Mouse (Mus musculus): ENCODE results near the gene Il17rc.

Il17rc gene

DNA sequence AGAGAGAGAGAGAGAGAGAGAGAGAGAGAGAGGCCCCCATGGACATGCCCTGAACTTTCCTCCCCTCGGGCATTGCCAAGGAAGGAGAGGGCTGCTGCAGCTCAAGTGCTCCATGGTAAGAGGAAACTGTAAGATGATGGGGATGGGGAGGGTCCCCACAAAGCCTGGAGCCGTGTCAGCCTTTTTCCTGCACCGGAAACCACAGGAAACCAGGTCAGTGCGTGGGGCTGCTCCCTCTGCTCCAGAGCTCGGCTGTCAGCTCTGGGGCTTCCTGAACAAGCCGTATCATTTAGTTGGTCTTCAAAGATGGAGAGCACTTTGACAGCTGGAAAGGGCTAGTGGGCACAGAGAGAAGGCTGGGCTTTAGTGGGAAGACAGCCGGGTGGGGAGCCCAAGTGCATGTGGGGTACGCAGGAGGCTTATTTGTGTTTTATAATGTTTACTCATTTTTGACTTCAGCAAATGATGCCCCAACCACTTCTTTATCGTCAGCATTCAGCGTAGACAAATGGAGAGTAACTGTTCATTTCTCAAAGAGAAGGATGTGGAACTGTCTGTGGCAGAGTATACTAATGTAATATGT lies 13.2 kb upstream of the Il17rc start, which contains the start of gene Il17re:
Gene Il17re, plus strand, starts transcription at position 533 of the 583 bp plus-strand sequence.
- no peak for DNase-seq

DNA sequence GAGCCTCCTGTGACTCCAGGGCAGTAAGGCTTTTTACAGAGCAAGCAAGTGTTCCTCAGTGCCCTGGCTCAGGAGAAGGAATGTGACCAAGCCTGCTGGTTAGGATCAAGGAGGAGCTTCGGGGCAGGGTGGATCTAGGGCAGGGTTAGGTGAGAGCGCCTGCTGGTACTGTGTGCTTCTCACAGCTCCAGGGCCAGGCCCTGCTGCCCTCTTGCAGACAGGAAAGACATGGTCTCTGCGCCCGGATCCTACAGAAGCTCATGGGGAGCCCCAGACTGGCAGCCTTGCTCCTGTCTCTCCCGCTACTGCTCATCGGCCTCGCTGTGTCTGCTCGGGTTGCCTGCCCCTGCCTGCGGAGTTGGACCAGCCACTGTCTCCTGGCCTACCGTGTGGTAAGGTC lies 12.6 kb upstream of the Il17rc start:
- DNase-seq = no peak

DNA sequence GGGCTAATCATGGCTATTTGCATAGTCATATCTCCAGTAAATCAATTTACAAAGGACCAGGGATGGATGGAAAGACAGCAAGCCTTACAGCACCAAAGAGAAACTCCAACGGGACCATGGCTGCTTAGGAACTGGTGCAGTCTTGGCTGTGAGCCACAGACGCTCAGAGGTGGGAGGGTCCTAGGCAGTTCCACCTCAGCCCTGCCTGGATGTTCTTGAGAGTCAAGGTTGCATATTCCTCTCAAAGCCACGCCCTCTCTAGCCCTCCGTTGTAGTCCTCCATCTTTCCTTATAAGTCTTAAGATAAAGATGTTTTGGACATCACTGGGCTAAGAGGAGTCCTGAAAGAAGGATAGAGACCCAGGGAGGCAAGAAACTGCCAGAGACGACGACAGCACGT lies 7.2 kb upstream of the Il17rc start:
- no peak for DNase-seq

DNA sequence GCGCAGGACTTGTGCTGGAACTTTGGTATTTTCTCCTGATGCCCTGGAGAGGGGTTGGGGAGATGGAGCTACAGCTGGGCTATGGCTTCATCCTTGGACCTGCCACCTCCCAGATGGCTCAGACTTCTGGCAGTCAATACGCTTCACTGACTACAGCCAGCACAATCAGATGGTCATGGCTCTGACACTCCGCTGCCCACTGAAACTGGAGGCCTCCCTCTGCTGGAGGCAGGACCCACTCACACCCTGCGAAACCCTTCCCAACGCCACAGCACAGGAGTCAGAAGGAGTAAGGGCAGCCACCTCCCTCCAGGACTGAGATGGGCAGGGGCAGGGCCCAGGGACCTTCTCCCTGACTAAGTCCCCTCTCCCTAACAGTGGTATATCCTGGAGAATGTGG lies 5.6 kb upstream of the Il17rc start:
- no peak for DNase-seq

DNA sequence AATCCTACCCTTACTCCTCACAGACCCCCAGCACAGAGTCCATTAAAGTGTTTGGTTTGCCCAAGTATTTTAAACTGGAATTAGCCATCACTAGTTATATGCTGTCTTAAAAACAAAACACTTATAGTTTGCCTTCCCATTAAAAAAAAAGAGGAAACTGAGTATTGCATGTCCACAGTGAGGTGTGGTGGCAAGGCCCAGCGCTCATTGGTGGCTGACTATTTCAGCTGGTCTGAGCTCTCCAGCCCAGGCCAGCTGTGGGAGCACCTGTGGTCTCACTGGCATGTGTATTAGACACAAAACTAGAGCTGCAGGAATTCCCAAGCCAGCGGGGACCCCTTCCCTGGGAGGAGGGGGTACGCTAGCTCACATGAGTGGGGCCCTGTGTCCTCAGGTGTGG lies 2.7 kb upstream of the Il17rc start:
- DNase-seq = no peak

DNA sequence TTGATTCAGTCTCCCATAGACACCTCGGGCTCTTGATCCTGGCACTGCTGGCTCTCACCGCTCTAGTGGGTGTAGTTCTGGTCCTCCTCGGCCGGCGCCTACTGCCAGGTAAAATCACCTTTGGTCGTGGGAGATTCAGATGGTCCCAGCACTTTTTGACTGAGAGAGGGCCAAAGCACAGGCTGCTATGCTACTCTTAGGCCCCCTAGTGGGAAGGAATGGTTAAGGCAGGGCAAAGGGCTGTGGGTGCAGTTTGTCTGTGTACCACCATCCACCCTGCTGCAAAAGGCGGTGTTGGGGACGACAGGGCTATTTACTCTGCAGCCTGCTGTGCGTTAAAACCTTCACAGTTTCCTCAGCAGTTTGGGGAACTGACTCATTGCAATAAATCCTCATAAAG lies 2.2 kb upstream of the Il17rc start:
- DNase-seq = peak; percentile 68

DNA sequence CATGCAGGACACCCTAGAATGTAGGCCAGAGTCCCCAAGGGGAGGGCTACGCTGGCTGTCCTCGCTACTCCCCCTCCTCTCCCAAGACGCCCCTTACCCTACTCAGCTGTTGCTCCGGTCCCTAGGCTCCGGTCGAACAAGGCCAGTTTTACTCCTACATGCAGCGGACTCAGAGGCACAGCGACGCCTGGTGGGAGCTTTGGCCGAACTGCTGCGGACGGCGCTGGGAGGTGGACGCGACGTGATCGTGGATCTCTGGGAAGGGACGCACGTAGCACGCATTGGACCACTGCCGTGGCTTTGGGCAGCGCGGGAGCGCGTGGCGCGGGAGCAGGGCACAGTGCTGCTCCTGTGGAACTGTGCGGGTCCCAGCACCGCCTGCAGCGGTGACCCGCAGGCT lies 1.8 kb upstream of the Il17rc start:
- peak; percentile 75 for DNase-seq

DNA sequence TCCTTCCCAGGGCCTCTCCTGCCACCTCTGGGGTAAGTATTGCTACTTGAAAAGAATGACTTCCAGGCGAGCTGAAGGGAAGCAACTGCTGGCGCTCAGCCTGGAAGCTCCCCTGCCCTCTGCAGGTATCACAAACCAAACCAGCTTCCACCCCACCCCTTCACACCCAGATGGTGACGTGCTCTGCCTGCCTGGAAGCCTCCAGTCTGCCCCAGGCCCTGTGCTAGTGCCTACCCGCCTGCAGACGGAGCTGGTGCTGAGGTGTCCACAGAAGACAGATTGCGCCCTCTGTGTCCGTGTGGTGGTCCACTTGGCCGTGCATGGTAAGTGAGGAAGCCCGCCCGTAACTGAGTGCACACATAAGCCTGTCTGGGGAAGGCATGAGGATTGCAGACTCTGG lies 834 bp downstream of the Il17rc start:
- no peak for DNase-seq

DNA sequence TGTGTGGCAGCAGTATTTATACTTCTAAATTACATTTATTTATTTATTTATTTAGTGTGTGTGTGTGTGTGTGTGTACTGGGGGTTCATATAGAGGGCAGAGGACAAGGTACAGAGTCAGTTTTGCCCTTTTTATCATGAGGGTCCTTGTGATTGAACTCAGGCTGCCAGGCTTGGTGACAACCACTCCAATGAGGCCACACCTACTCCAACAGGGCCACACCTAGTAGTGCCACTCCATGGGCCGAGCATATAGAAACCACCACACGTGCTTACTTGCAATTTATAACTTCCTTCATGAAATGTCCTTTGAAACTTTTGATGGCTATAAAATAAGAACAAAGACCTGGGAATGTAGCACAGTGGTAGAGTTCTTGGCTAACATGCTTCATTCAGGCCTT lies 2.0 kb downstream of the Il17rc start:
- no peak for DNase-seq

DNA sequence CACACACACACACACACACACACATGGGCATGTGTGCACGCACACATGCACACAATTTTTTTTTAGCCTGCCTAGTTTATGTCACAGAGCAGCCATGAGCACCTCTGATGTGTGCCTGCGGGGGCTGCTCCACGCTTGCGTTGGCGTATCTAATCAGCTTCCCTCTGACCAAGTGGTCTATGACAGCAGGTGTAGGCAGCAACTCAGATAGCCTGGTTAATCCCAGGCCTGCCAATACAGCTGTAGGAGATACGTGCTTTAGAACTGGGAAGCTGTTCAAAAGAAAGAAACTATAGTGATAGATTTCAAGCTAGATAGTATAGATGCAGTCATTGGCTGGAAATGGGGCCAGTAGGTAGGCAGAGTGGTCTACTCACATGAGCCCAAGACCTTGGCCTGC lies 2.5 kb downstream of the Il17rc start:
- no peak for DNase-seq

DNA sequence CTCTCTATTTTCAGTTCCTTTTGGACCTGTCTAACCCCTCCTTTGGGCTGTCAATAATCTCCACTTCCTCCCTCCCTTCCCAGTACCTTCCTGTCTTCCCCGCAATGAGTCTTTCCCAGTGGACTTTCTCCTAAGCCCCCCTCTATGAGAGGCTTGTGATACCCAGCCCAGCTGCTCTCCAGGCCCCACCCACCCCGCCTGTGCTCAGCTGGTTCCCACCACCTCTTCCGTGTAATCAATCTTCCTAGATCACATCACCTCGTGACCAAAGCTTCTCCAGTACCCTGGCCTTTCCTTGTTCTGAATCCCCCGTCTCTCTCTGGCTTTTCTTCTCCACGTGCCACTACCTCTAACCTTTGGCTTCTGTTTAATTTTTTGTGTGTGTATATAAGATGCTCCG lies 6.1 kb downstream of the Il17rc start:
- no peak for DNase-seq

DNA sequence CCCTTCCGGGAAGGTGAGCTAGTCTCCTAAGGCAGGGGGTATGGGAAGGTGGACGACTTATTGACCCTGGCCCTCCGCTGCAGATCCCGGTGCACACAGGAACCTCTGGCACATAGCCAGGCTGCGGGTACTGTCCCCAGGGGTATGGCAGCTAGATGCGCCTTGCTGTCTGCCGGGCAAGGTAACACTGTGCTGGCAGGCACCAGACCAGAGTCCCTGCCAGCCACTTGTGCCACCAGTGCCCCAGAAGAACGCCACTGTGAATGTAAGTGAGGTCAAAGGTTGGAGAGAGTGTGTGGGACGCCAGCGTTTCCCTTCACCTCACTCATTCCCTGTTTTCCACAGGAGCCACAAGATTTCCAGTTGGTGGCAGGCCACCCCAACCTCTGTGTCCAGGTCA lies 7.7 kb downstream of the Il17rc start:
- DNase-seq = no peak

DNA sequence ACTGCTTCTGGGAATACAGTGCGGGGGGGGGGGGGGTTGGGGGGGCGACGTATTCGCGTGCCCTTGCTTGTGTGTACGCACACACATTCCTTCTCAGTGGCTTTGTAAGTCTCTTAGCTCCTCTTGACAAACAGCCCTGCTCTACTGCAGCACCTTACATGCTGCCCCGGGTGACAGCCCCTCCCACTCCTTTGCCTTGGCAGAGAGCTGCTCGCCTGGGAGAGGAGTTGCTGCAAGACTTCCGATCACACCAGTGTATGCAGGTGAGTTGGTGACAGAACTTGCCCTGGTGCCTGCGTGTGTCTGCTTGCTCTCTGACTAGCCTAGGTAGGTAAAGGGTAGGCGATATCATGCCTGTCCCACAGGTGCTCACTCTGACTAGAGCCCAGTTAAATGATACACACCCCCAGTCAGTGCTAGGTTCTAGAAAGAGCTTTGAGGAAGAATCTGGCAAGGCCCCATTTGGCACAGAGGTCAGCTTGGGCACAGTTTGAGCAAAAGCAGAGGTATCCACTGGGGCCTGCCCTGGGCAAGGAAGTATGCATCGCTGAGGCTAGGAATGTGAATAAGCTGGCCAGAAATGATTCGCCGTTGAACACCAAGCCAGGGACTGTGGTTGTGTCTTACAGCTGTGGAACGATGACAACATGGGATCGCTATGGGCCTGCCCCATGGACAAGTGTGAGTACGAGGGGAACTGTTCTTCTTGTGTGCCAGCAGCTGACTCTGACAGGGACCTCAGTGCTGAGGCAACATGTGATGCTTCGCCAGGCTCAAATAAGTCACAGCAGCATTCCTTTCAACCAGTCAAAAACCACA lies 9.5 kb downstream of the Il17rc start:
- no peak for DNase-seq

DNA sequence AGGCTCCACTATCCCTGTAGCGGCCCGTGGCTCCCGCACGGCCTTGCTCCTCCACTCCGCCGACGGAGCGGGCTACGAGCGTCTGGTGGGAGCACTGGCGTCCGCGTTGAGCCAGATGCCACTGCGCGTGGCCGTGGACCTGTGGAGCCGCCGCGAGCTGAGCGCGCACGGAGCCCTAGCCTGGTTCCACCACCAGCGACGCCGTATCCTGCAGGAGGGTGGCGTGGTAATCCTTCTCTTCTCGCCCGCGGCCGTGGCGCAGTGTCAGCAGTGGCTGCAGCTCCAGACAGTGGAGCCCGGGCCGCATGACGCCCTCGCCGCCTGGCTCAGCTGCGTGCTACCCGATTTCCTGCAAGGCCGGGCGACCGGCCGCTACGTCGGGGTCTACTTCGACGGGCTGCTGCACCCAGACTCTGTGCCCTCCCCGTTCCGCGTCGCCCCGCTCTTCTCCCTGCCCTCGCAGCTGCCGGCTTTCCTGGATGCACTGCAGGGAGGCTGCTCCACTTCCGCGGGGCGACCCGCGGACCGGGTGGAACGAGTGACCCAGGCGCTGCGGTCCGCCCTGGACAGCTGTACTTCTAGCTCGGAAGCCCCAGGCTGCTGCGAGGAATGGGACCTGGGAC lies 11.4 kb downstream of the Il17rc start:
- peak; percentile 61 for DNase-seq

DNA sequence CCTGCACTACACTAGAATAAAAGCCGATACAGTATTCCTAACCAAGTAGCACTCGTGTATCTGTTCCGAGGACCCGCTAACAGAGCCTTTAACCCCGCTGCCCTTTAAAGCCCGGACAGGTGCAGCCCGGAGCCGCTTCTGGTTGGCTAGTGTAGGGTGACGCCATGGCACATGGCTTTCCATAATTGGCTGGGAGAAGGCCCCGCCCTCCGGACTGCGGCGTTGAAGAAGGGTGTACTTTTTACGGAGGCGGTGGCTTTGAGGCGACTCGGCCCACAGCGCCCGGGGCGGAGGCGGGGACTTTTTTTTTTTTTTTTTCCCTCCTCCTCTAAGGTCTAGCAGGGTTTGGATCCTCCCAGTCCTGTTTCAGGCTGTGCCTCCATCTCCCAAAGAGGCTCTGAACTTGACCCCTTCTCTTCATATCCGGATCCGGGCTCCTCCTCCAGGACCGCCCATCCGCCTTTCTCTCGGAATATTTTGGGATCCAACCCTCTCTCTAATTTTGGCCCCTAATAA lies 11.9 kb downstream of the Il17rc start, which contains the start of gene Creld1:
Gene Creld1, plus strand, starts transcription at position 198 of the 516 bp plus-strand sequence.
- peak; percentile 95 for DNase-seq

DNA sequence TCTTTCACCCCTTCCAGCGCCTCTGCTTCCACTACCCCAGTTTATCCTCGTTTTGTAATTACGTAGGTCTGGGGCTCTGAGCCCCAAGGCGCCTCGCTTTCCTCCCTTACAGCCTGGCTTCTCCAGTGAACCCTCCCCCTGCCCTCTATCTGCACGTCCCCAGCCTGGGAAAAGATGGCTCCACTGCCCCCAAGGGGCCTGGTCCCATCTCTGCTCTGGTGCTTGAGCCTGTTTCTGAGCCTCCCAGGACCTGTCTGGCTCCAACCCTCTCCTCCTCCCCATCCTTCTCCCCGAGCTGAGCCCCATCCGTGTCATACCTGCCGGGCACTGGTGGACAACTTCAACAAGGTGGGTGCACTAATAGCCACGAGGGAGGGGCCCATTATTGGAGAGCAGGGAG lies 12.5 kb downstream of the Il17rc start:
- no peak for DNase-seq

DNA sequence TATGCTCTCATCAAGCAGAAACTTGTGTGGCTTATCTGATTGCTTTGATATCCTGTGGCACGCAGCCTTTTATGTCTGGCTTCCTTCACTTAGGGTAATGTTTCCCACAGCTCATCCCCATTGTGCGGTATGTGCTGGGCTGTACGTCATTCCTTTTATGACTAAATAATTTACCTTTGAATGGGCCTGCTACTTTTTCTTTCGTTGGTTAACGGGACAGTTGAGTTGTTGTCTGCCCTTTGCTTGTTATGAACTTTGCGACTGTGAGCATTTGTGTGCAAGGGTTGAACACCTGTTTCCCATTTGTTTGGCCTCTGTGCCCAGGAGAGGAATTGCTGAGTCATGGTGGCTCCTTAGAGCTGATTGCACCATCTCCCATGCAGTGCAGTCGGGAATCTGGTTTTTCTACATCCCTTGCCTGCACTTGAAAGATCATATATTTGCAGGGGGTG lies 15.9 kb downstream of the Il17rc start:
- no peak for DNase-seq

DNA sequence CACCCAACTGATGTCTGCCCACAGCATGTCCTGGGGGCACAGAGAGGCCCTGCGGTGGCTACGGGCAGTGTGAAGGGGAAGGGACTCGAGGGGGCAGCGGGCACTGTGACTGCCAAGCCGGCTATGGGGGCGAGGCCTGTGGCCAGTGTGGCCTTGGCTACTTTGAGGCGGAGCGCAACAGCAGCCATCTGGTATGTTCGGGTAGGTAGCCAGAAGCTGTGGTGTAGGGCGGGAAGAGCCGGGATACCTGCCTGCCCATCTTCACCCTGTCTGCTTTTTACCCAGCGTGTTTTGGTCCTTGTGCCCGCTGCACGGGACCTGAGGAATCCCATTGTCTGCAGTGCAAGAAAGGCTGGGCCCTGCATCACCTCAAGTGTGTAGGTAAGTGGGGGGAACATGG lies 18.2 kb downstream of the Il17rc start:
- DNase-seq = no peak

DNA sequence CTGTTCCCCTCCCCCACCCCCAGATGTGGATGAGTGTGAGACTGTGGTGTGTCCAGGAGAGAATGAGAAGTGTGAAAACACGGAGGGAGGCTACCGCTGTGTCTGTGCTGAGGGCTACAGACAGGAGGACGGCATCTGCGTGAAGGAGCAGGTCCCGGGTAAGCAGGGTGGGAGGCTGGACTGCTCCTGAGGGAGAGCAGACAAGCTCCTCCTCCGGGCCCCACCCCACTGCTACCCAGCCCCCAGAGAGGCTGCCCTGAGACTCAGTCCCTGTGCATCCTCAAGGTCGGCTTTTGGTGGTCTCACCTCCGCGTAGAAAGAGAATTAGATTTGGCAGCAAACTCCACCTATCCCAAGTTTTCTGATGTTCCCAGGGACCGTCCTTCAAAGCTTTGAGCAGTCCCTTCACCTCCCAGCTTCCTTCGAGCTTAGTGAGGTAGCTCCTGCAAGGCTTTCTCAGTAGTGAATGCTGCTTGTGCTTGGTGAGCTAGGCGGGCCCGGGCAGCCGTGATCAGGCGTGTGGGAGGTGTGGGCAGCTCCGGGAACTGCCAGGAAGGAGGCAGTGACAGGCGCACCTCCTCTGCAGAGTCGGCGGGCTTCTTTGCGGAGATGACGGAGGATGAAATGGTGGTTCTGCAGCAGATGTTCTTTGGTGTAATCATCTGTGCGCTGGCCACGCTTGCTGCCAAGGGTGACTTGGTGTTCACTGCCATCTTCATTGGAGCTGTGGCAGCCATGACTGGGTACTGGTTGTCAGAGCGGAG lies 21.1 kb downstream of the Il17rc start:
- DNase-seq = no peak

DNA sequence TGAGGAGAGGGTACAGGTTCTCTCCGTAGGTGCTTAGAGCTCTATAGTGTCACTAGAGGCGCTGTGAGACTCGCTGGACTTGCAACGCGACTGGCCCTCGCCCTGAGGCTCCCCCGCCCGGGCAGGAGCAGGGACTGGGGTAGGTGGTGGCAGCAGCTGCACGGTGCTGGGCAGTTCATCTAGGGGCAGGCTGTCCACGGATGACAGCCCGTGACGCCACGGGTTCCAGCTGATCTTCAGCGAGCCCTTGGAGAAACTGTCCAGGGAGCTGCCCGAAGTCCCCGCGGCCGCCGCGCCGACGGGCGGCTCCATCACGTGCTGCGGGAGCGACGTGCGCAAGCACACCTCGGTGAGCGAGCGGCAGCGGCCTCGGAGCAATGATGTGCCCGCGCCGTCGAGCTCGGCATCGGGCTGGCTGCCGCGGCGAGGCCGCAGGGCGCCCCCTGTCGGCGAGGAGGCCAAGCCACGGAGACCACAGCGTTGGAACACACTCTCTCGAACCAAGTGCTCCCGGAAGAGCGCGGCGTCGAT lies 23.1 kb downstream of the Il17rc start:
- DNase-seq = no peak

DNA sequence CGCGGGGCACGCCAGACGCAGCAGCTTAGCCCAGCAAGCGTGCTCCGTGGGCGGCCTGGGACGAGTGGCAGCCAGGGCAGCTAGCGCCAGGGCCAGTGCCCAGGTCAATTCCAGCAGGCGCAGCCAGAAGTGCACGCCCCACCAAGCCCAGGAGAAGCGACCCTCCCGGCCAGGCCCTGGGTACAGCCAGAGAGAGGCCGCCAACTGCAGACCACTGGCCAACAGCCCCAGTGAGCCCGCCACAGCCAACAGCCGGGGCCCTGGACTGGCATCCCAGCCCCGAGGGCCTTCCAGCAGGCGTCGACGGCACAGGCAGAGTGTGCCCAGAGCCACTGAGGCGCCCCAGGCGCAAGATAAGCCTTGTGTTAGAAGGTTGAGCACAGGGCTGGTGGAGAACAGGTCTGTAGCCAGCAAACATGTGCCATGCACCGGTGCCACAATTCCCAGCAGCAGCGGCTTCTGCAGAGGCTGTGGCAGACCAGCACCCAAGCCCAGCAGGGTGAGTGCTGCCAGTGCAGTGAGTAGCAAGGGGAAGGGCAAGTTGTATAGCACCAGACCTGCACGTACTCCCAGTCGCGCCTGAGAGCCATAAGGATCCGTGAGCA lies 23.9 kb downstream of the Il17rc start:
- no peak for DNase-seq

DNA sequence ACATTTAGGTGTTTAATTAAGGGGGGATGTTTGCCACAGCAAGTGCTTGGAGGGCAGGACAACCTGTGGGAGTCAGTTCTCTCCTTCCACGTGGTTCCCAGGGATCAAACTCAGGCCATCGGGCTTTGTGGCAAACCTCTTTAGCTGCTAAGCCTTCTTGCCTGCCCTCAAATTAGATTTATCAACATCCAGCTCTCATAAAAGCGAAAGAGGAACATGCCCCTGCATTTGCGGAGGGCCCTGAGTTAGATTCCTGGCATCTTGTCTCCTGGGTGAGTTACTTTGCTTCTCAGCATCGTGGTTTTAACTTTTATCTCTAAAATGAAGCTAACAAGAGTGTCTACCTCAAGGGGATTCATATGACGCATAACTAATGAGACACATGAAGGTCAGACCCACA lies 28.1 kb downstream of the Il17rc start:
- no peak for DNase-seq

Data from cerebellum, adult 11 months (tissue).